Mouse (Mus musculus): ENCODE measurements around the gene Tmem102. TPM values are rescaled to one million over a fixed set of nuclear protein-coding genes. Genes with fewer than 3 reads are reported as not detected.

Tmem102 gene
- polyA plus RNA-seq, 1 experiment from 2014 or later = 7.7 TPM

DNA sequence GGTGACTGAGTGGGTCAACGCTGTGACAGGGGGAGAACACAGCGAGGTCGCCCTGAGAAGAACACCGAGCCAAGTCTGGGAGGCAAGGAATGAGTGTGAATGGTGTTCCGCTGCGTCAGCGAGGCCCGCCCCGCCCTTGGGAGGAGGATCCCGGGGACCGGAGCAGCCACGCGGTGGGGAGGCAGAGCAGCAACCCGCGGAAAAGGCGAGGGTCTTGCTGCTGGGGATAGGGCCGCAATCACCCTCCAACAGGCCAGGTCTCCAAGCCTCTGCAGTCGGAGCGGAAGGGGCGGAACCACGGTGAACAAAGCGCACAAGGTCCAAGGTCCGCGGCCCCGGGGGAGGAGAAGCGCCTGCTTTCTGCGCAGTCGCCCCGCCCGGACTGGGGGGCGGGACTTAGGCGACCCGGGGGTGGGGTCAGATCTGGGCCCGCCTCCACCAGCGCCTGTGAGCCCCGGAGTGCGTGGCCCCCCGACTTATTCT lies 40.8 kb upstream of the Tmem102 start, which contains the start of gene Plscr3:
Plscr3 (plus strand) TSS at position 179 of the 483 bp plus-strand sequence.
- Histone ChIP-seq H3K36me3 (ENCODE audit: control insufficient read depth, insufficient read depth, low read length) (peaks cover 32% of the 10 kb centered on the region), H3K4me1 (ENCODE audit: control insufficient read depth, insufficient read depth, low read length) (peaks cover 8% of the 10 kb centered on the region; the same call in 1 of the 2 replicates), H3K4me3 (ENCODE audit: low read length) (peak within 1 kb of the TSS; percentile 80), H3K27ac (ENCODE audit: low read depth, low read length) (peak within 1 kb of the TSS; percentile 97), H3K9ac (ENCODE audit: low read depth, low read length) (peak within 1 kb of the TSS; percentile 86), H3K27me3 (ENCODE audit: control insufficient read depth, insufficient read depth, low read length) (no peaks in the 10 kb centered on the region), H3K4me2 (replicated peaks; ENCODE audit: low read depth, low read length) (peak within 1 kb of the TSS; percentile 82), H3K9me3 (ENCODE audit: control insufficient read depth, low read length) (no peaks in the 10 kb centered on the region)
- WGBS = under 1% methylated on average over 38 of the region's 38 CpGs
- peak; percentile 94 for ATAC-seq (ENCODE audit: low FRiP score, low TSS enrichment)

DNA sequence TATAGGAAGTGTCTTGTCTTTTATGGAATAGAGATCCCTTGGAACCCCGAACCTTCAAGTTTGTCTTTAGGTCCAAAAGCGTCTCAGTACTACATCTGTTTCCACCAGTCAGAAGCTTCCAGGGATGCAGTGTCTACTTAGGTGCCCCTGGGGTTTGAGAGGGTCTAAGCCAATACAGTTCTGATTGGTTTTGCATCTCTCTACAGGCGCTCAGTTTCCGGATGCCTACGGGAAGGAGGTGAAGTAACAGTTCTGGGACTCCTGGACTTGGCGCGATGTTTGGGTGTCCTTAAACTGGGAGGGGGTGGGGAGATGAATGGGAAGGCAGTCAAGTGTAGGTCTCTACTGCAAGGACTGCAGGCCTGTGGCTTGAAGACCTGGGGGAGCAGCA lies 33.3 kb upstream of the Tmem102 start:
- peaks cover 42% of the 10 kb centered on the region for H3K4me1 ChIP-seq (ENCODE audit: control insufficient read depth, insufficient read depth, low read length)
- peak overlapping the region; percentile 83 for H3K27ac ChIP-seq (ENCODE audit: low read depth, low read length)
- WGBS = 2% methylated on average over 7 of the region's 7 CpGs
- peak overlapping the region; percentile 98 for H3K4me2 ChIP-seq (replicated peaks; ENCODE audit: low read depth, low read length)
- H3K27me3 ChIP-seq (ENCODE audit: control insufficient read depth, insufficient read depth, low read length) = 0 out of 2 replicates have a peak, but pooled peaks cover 2% of the 10 kb centered on the region
- H3K36me3 ChIP-seq (ENCODE audit: control insufficient read depth, insufficient read depth, low read length) = no peaks in the 10 kb centered on the region
- peak overlapping the region; percentile 63 for H3K9ac ChIP-seq (ENCODE audit: low read depth, low read length)
- peak overlapping the region; percentile 73 for H3K4me3 ChIP-seq (ENCODE audit: low read length)
- no peak for ATAC-seq (ENCODE audit: low FRiP score, low TSS enrichment)
- H3K9me3 ChIP-seq (ENCODE audit: control insufficient read depth, low read length) = no peaks in the 10 kb centered on the region

DNA sequence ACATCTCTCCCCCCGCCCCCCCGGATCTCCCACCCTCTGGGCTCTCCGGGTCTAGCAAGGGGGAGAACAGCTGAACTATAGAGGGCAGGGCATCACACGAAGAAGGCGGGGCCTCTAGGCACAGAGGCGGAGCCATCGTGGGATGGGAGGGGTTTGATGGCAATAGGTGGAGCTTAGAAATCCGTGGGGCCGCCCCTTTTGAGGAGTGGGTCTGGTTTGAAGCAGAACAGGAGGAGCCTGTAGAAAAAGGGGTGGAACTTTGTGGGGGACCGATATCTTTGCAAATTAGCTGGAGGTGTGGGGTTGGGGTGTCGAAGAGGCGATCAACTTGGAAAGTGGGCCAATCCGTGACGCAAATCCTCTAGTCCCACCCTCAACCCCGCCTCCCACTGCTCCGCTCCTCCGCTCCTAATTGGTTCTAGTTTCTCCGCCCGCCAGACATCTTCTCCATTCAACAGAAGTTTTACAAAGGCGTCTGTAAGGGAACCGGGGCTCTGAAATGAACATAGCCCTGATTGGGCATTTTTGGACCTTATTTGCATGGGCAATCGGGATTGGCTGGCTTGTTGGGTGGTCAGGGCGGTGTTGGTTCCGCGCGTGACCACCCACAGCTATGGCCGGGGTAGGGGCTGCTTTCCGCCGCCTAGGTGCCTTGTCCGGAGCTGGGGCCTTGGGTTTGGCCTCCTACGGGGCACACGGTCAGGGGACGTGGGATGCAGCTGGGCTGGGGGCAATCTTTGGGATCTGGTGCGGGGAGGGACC lies 32.7 kb upstream of the Tmem102 start, which contains the start of gene Tmem256:
Tmem256 (plus strand) TSS at position 563 of the 762 bp plus-strand sequence.
- H3K36me3 ChIP-seq (ENCODE audit: control insufficient read depth, insufficient read depth, low read length) = peaks cover 4% of the 10 kb centered on the region; the same call in 1 of the 2 replicates
- peak within 1 kb of the TSS; percentile 98 for H3K4me2 ChIP-seq (replicated peaks; ENCODE audit: low read depth, low read length)
- peak; percentile 90 for ATAC-seq (ENCODE audit: low FRiP score, low TSS enrichment)
- H3K4me3 ChIP-seq (ENCODE audit: low read length) = peak within 1 kb of the TSS; percentile 73
- H3K27ac ChIP-seq (ENCODE audit: low read depth, low read length) = peak within 1 kb of the TSS; percentile 83
- H3K27me3 ChIP-seq (ENCODE audit: control insufficient read depth, insufficient read depth, low read length) = 0 out of 2 replicates have a peak, but pooled peaks cover 2% of the 10 kb centered on the region
- H3K9ac ChIP-seq (ENCODE audit: low read depth, low read length) = peak within 1 kb of the TSS; percentile 79
- H3K9me3 ChIP-seq (ENCODE audit: control insufficient read depth, low read length) = no peaks in the 10 kb centered on the region
- WGBS = under 1% methylated on average over 34 of the region's 34 CpGs
- peaks cover 46% of the 10 kb centered on the region for H3K4me1 ChIP-seq (ENCODE audit: control insufficient read depth, insufficient read depth, low read length)

DNA sequence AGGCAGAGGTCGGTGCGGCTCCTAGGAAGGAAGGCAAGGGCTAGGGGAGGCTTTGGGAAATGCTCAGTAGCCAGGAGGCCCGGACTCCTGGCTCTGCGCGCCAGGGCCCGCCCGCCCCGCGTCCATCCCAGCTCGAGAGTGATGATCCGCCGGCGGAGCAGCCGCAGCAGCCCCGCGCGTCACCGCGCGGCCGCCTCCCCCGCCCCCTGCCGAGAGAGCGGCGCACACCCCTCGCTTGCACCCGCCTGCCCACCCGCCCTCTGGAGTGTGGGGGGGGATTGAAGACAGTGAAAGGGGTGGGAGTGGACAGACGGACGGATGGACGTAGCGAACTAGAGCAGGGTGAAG lies 32.2 kb upstream of the Tmem102 start, which contains the start of gene Nlgn2:
Nlgn2 (minus strand) TSS at position 181 of the 348 bp plus-strand sequence.
- 0% methylated on average over 24 of the region's 32 CpGs for WGBS
- peaks cover 46% of the 10 kb centered on the region for H3K4me1 ChIP-seq (ENCODE audit: control insufficient read depth, insufficient read depth, low read length)

DNA sequence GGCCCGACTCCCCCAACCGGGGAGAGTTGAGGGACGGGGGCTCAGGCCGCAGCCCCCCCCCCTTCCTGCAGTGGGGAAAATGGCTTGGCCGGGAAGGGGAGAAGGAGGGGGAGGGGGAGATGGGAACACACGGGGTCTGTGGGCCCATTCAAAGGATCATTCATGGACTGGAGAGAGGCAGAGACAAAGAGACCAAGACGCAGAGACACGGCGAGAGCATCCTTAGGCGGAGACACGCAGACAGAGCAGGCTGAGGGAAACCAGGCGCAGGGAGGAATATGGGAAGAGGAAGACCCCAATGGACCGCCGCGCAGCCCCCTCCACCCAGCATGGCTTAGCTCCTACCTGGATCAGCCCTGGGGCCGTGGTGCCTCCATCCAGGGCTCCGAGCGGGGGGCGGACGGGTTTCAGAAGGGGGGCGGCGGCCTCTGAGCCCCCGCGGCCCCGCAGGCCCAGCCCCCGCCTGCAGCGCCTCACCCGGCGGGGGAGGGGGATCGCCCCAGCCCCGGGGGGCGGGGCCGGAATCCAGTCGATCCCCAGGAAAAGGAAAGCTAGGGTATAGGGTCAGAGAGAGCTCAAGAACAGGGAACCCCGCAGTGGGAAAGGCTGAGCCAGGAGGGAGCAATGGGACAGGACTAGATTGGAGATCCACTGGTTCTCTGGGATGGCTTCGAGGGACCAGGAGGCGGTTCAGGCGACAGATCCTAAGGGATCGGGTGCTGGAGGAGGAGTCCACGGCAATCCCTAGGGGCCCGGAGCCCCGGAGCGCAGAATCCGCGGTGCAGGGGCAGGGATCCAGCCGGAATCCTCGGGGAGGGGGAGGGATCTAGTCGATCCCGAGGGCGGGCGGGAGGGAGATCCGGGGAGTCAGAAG lies 31.5 kb upstream of the Tmem102 start:
- Histone ChIP-seq H3K4me1 (ENCODE audit: control insufficient read depth, insufficient read depth, low read length) (peaks cover 46% of the 10 kb centered on the region), H3K9ac (ENCODE audit: low read depth, low read length) (peak overlapping the region; percentile 79), H3K27ac (ENCODE audit: low read depth, low read length) (peak overlapping the region; percentile 79), H3K4me2 (replicated peaks; ENCODE audit: low read depth, low read length) (peak overlapping the region; percentile 98), H3K36me3 (ENCODE audit: control insufficient read depth, insufficient read depth, low read length) (peaks cover 11% of the 10 kb centered on the region; the same call in 1 of the 2 replicates), H3K9me3 (ENCODE audit: control insufficient read depth, low read length) (no peaks in the 10 kb centered on the region), H3K4me3 (ENCODE audit: low read length) (peak overlapping the region; percentile 73), H3K27me3 (ENCODE audit: control insufficient read depth, insufficient read depth, low read length) (0 out of 2 replicates have a peak, but pooled peaks cover 2% of the 10 kb centered on the region)
- WGBS = under 1% methylated on average over 39 of the region's 52 CpGs
- ATAC-seq (ENCODE audit: low FRiP score, low TSS enrichment) = 0 out of 2 replicates have a peak, but pooled peaks have one; percentile 4

More for the DNA sequence above, 32.2 kb upstream of the Tmem102 start, which contains the start of gene Nlgn2:
- Histone ChIP-seq H3K36me3 (ENCODE audit: control insufficient read depth, insufficient read depth, low read length) (peaks cover 10% of the 10 kb centered on the region; the same call in 1 of the 2 replicates), H3K4me3 (ENCODE audit: low read length) (peak within 1 kb of the TSS; percentile 73), H3K27ac (ENCODE audit: low read depth, low read length) (peak within 1 kb of the TSS; percentile 83), H3K9me3 (ENCODE audit: control insufficient read depth, low read length) (no peaks in the 10 kb centered on the region), H3K4me2 (replicated peaks; ENCODE audit: low read depth, low read length) (peak within 1 kb of the TSS; percentile 98), H3K9ac (ENCODE audit: low read depth, low read length) (peak within 1 kb of the TSS; percentile 79), H3K27me3 (ENCODE audit: control insufficient read depth, insufficient read depth, low read length) (0 out of 2 replicates have a peak, but pooled peaks cover 2% of the 10 kb centered on the region)
- ATAC-seq (ENCODE audit: low FRiP score, low TSS enrichment) = no peak

DNA sequence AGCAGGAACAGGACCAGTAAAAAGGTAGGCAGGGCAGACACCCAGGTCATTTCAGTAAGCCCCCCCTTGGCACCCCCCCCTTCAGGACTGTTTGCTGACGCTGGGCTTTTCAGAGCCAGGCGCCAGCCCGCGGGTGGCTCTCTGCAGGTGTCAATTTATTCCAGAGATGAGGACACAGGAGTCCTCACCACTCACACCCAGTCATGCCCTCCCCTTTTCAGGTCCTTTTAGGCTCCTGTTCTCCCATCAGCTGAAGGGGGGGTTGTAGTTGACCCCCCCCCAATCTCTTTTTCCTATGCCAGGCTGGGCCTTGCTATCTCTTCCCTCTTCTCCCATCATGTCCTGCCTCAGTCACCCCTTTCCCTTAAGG lies 30.5 kb upstream of the Tmem102 start:
- ATAC-seq (ENCODE audit: low FRiP score, low TSS enrichment) = no peak
- Histone ChIP-seq H3K36me3 (ENCODE audit: control insufficient read depth, insufficient read depth, low read length) (peaks cover 17% of the 10 kb centered on the region; the same call in 1 of the 2 replicates), H3K4me2 (replicated peaks; ENCODE audit: low read depth, low read length) (peak overlapping the region; percentile 98), H3K9me3 (ENCODE audit: control insufficient read depth, low read length) (no peaks in the 10 kb centered on the region), H3K4me1 (ENCODE audit: control insufficient read depth, insufficient read depth, low read length) (peaks cover 46% of the 10 kb centered on the region), H3K9ac (ENCODE audit: low read depth, low read length) (peak overlapping the region; percentile 79; the same call in 1 of the 2 replicates), H3K4me3 (ENCODE audit: low read length) (peak overlapping the region; percentile 73), H3K27me3 (ENCODE audit: control insufficient read depth, insufficient read depth, low read length) (0 out of 2 replicates have a peak, but pooled peaks cover 2% of the 10 kb centered on the region), H3K27ac (ENCODE audit: low read depth, low read length) (no peak overlapping the region)
- 20% methylated on average over 4 of the region's 4 CpGs for WGBS

DNA sequence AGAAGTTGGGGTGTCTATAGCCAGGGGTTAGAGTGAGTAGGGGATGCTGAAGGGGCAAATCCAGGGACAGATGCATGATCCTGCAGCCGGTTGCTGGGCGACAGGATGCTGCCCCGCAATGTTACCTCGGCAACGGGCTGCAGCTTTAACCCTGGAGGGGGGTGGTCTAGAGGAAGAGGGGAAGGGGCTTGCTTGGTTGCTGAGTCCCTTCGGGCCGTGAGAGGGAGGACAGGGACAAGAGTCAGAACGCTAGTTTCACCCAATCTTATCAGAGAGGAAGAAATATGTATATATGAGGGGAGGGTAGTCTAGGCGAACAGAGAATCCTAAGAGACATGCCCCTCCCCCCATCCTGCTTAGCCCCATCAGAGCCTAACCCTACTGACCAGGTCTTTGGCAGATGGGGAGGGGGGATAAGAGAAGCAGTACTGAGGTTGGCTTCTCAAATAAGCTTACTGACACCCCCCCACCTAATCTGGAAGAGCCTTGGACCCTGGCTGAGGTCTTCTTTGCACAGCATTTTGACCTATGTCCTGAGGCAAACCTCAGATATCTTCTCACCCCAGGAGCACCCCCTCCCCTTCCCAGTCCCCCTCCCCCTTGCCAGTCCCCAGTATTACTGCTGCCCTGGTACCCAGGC lies 30.0 kb upstream of the Tmem102 start:
- no peaks in the 10 kb centered on the region for H3K9me3 ChIP-seq (ENCODE audit: control insufficient read depth, low read length)
- no peak for ATAC-seq (ENCODE audit: low FRiP score, low TSS enrichment)
- peak overlapping the region; percentile 2; the same call in 1 of the 2 replicates for H3K9ac ChIP-seq (ENCODE audit: low read depth, low read length)
- 0 out of 2 replicates have a peak, but pooled peaks cover 2% of the 10 kb centered on the region for H3K27me3 ChIP-seq (ENCODE audit: control insufficient read depth, insufficient read depth, low read length)
- H3K4me1 ChIP-seq (ENCODE audit: control insufficient read depth, insufficient read depth, low read length) = peaks cover 46% of the 10 kb centered on the region
- peak overlapping the region; percentile 73 for H3K4me3 ChIP-seq (ENCODE audit: low read length)
- WGBS = 5% methylated on average over 9 of the region's 9 CpGs
- no peak overlapping the region for H3K27ac ChIP-seq (ENCODE audit: low read depth, low read length)
- peak overlapping the region; percentile 98 for H3K4me2 ChIP-seq (replicated peaks; ENCODE audit: low read depth, low read length)
- H3K36me3 ChIP-seq (ENCODE audit: control insufficient read depth, insufficient read depth, low read length) = peaks cover 17% of the 10 kb centered on the region; the same call in 1 of the 2 replicates

DNA sequence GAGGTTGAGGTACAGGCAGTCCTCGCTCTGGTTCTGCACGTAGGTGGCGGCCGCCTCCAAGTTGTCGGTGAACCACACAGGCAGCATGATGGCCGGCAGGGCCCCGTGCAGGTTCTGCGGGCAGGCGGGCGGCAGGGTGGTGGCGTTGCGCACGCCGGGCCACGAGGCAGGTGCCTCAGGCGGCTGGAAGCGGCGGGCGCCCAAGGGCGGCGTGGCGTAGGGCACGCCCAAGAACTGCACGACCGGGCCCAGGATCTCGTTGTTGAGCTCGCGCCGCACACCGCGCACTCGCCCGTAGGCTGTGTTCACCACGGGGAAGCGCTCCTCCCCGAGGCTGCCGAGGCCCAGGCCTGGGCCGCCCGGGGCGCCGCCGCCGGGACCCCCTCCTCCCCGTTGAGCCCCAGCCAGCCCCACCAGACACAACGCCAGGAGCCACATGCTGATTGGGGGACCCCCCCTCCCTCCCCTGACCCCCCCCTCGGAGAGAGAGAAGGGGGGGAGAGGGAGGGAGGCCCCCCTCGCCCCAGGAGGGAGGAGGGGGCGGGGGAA lies 28.7 kb upstream of the Tmem102 start:
- peak overlapping the region; percentile 75 for H3K9ac ChIP-seq (ENCODE audit: low read depth, low read length)
- H3K4me1 ChIP-seq (ENCODE audit: control insufficient read depth, insufficient read depth, low read length) = peaks cover 47% of the 10 kb centered on the region
- no peak for ATAC-seq (ENCODE audit: low FRiP score, low TSS enrichment)
- 0 out of 2 replicates have a peak overlapping the region, but pooled peaks have one; percentile 11 for H3K27ac ChIP-seq (ENCODE audit: low read depth, low read length)
- H3K4me3 ChIP-seq (ENCODE audit: low read length) = peak overlapping the region; percentile 73
- H3K27me3 ChIP-seq (ENCODE audit: control insufficient read depth, insufficient read depth, low read length) = 0 out of 2 replicates have a peak, but pooled peaks cover 2% of the 10 kb centered on the region
- no peaks in the 10 kb centered on the region for H3K9me3 ChIP-seq (ENCODE audit: control insufficient read depth, low read length)
- peak overlapping the region; percentile 98 for H3K4me2 ChIP-seq (replicated peaks; ENCODE audit: low read depth, low read length)
- 8% methylated on average over 26 of the region's 48 CpGs for WGBS
- peaks cover 17% of the 10 kb centered on the region; the same call in 1 of the 2 replicates for H3K36me3 ChIP-seq (ENCODE audit: control insufficient read depth, insufficient read depth, low read length)

Data from kidney, embryonic 14.5 days (tissue).